Mouse (Mus musculus) megakaryocyte, adult 5-6 weeks (primary cell): ENCODE measurements around the gene Gna14. TPM values are rescaled to one million over a fixed set of nuclear protein-coding genes. Genes with fewer than 3 reads are reported as not detected.

Experiments used
- ATAC-seq: 2 replicates; pipeline ENCODE4 v1.8.0; 2016; ENCODE audit warnings: mild to moderate bottlenecking, inconsistent platforms; ENCODE audit not compliant: poor library complexity, severe bottlenecking
- total RNA-seq, 2 experiments: library from RNA; stranded (forward) in 1 of 2; stranded (reverse) in 1 of 2; fragments of 153-499, 151-499 nt in 1 of 2; fragments of 221-1000, 200-1000 nt in 1 of 2; gene quantifications; 2 replicates each; pipeline versions ENCODE4 v1.2.3 to v1.2.4; 2015 to 2017

Gna14 gene
- total RNA-seq, 2 experiments from 2014 or later = 1.4 to 2.3 TPM

GRCm38 (mm10) chr19:16450824-16451223 lies 15.3 kb downstream of the Gna14 start:
- no peak for ATAC-seq

- ATAC-seq = peak; percentile 81
Measured at GRCm38 (mm10) chr19:16456181-16456580, 20.6 kb downstream of the Gna14 start.

- peak; percentile 59; the same call in 1 of the 2 replicates for ATAC-seq
Measured at GRCm38 (mm10) chr19:16457127-16457526, 21.6 kb downstream of the Gna14 start.

GRCm38 (mm10) chr19:16459317-16459716 lies 23.8 kb downstream of the Gna14 start:
- no peak for ATAC-seq

GRCm38 (mm10) chr19:16460292-16460691 lies 24.7 kb downstream of the Gna14 start:
- no peak for ATAC-seq

- ATAC-seq = no peak
Measured at GRCm38 (mm10) chr19:16460831-16461230, 25.3 kb downstream of the Gna14 start.

- ATAC-seq = no peak
Measured at GRCm38 (mm10) chr19:16462461-16462860, 26.9 kb downstream of the Gna14 start.

- no peak for ATAC-seq
Measured at GRCm38 (mm10) chr19:16464730-16465129, 29.2 kb downstream of the Gna14 start.

- no peak for ATAC-seq
Measured at GRCm38 (mm10) chr19:16468756-16469374, 33.3 kb downstream of the Gna14 start.

- no peak for ATAC-seq
Measured at GRCm38 (mm10) chr19:16472655-16473054, 37.1 kb downstream of the Gna14 start.

GRCm38 (mm10) chr19:16477314-16477946 lies 41.9 kb downstream of the Gna14 start:
- no peak for ATAC-seq

GRCm38 (mm10) chr19:16478186-16478607 lies 42.6 kb downstream of the Gna14 start:
- ATAC-seq = peak; percentile 73

- no peak for ATAC-seq
Measured at GRCm38 (mm10) chr19:16482047-16482446, 46.5 kb downstream of the Gna14 start.

GRCm38 (mm10) chr19:16484237-16484636 lies 48.7 kb downstream of the Gna14 start:
- no peak for ATAC-seq

- ATAC-seq = no peak
Measured at GRCm38 (mm10) chr19:16484671-16485070, 49.1 kb downstream of the Gna14 start.

- no peak for ATAC-seq
Measured at GRCm38 (mm10) chr19:16490756-16491155, 55.2 kb downstream of the Gna14 start.

- no peak for ATAC-seq
Measured at GRCm38 (mm10) chr19:16491497-16491896, 55.9 kb downstream of the Gna14 start.

GRCm38 (mm10) chr19:16492453-16492852 lies 56.9 kb downstream of the Gna14 start:
- ATAC-seq = no peak

- no peak for ATAC-seq
Measured at GRCm38 (mm10) chr19:16494816-16495516, 59.4 kb downstream of the Gna14 start.

GRCm38 (mm10) chr19:16496016-16496415 lies 60.5 kb downstream of the Gna14 start:
- no peak for ATAC-seq

- no peak for ATAC-seq
Measured at GRCm38 (mm10) chr19:16502054-16502453, 66.5 kb downstream of the Gna14 start.
